ENCODE assay signal across 8 mouse cellular contexts in genomic region chr10:21668976-21669375, GRCm38 (mm10).
DNase-seq lines count a peak whose midpoint lies in the region; ATAC-seq lines count a peak whose summit lies in the region.

No protein-coding gene starts in this region.

- ATAC-seq in midbrain, embryonic 13.5 days = no peak
- ATAC-seq in forebrain, embryonic 12.5 days (ENCODE audit: low FRiP score) = no peak

- H3K27ac ChIP-seq in midbrain, embryonic 13.5 days = no peak overlapping the region
- H3K27ac ChIP-seq in forebrain, embryonic 12.5 days = no peak overlapping the region

- WGBS in midbrain, embryonic 13.5 days = 66% methylated on average over 17 of the region's 17 CpGs
- WGBS in forebrain, embryonic 12.5 days = 60% methylated on average over 17 of the region's 17 CpGs

- no peak overlapping the region for H3K4me3 ChIP-seq in midbrain, embryonic 13.5 days (replicated peaks)
- no peak overlapping the region for H3K4me3 ChIP-seq in forebrain, embryonic 12.5 days (replicated peaks)

- peak; percentile 29 to 40 for DNase-seq in cerebellum, postnatal 10 days
- no peak for DNase-seq in cerebellum, adult 18-20 months
- DNase-seq in heart, adult 18-20 months = peak; percentile 44 to 71
- peak; percentile 70 for DNase-seq in kidney, adult 9 months
- DNase-seq in lung, postnatal 14 days = peak; percentile 61
- DNase-seq in cerebellum, postnatal 4 days (ENCODE audit: low spot score in 2 of 2) = no peak

- no peaks in the 10 kb centered on the region for H3K36me3 ChIP-seq in midbrain, embryonic 13.5 days
- no peaks in the 10 kb centered on the region for H3K36me3 ChIP-seq in forebrain, embryonic 12.5 days (replicated peaks)

- H3K4me2 ChIP-seq in midbrain, embryonic 13.5 days (replicated peaks) = no peak overlapping the region
- no peak overlapping the region for H3K4me2 ChIP-seq in forebrain, embryonic 12.5 days

- H3K27me3 ChIP-seq in midbrain, embryonic 13.5 days = no peaks in the 10 kb centered on the region
- no peaks in the 10 kb centered on the region for H3K27me3 ChIP-seq in forebrain, embryonic 12.5 days

- H3K4me1 ChIP-seq in midbrain, embryonic 13.5 days (replicated peaks) = no peaks in the 10 kb centered on the region
- H3K4me1 ChIP-seq in forebrain, embryonic 12.5 days = no peaks in the 10 kb centered on the region

- no peak overlapping the region for H3K9ac ChIP-seq in midbrain, embryonic 13.5 days (replicated peaks)
- no peak overlapping the region for H3K9ac ChIP-seq in forebrain, embryonic 12.5 days

- H3K9me3 ChIP-seq in midbrain, embryonic 13.5 days = no peaks in the 10 kb centered on the region
- no peaks in the 10 kb centered on the region for H3K9me3 ChIP-seq in forebrain, embryonic 12.5 days

Comparison
In these comparisons a context has a peak if more than half of its experiments do, and no peak if none do; other contexts are left out.
1. DNase-seq: peak in cerebellum, postnatal 10 days (2 of 2), heart, adult 18-20 months (2 of 2), kidney, adult 9 months (single experiment) and lung, postnatal 14 days (single experiment); none in cerebellum, adult 18-20 months (0 of 2) and cerebellum, postnatal 4 days (0 of 2).